Mouse (Mus musculus) ES-Bruce4 (cell line): ENCODE results near the gene E2f6.

Experiments used
- CTCF ChIP-seq: IDR thresholded peaks from one replicate; pipeline ENCODE4 v1.8.1; 2011; ENCODE audit warnings: low read depth, low read length
- EP300 ChIP-seq: IDR thresholded peaks from 2 replicates; pipeline ENCODE4 v1.6.1; 2011; ENCODE audit warnings: low read depth, low read length; ENCODE audit not compliant: insufficient read depth
- POLR2A ChIP-seq: IDR thresholded peaks from one replicate; pipeline ENCODE4 v1.8.1; 2011; ENCODE audit warnings: low read length; ENCODE audit not compliant: insufficient read depth

GRCm38 (mm10) chr12:16831071-16831470 lies 20.3 kb downstream of the E2f6 start:
- TF ChIP-seq CTCF (no peak), EP300 (no peak), POLR2A (no peak)
